Comparison of ENCODE assay signal across 8 mouse cellular contexts in the genomic region with DNA sequence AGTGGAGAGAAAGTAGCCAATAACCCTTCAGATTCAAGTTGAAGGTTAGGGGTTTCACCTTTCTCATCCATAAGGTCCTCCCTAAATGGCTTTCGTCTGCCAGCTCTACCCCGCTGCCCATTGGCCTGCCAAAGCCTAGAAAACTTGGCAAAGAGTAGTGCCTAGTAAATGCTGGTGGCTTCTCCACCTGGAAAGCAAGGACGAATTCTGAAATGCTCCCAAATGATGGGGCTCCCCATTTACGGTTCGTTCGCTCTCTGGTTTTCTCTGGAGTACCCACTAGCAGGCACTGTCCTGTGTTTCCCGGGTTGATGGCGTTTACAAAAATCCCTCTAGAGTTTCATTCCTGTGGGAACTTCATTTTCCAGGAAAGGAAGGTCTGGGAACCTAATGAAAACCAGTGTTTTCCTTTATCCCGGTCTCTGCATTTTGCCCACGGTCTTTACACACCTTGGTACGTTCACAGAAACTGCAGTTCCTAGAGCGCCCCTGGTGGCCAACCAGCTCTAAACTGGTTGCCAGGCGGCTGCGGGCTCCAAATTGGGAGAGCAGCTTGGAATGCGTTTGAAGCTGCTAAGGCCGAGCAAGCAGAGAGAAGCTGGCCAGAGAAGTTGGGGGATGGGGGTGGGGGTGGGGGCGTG. TPM values are rescaled to one million over a fixed set of nuclear protein-coding genes. Genes with fewer than 3 reads are reported as not detected.
A peak's percentile ranks its signal among the peaks of the same experiment; 100 is the strongest.
DNase-seq lines count a peak whose midpoint lies in the region; ATAC-seq and TF ChIP-seq lines count a peak whose summit lies in the region.

No protein-coding gene starts in this region.

- peak; percentile 92 for DNase-seq in ES-E14 (ENCODE audit: low read depth, low spot score)
- peak; percentile 93 for DNase-seq in cerebellum, adult 11-12 months
- DNase-seq in heart, postnatal 36 days: peak; percentile 51 to 70
- peak; percentile 86 for DNase-seq in layer of hippocampus, adult 11-12 months (ENCODE audit: low spot score)
- DNase-seq in urinary bladder, adult 18-20 months (ENCODE audit: low spot score in 2 of 2): peak; percentile 49 to 67

- peaks cover 2 to 4% of the 10 kb centered on the region in 2 experiments; a peak in 2 of 4 replicates for H3K4me1 ChIP-seq in ES-E14 (ENCODE audit: control insufficient read depth in 2 of 2, insufficient read depth in 2 of 2, low read length in 2 of 2, poor library complexity in 1 of 2)
- H3K4me1 ChIP-seq in forebrain, embryonic 16.5 days (replicated peaks; ENCODE audit: control insufficient read depth, insufficient read depth, low read length): peaks cover 18% of the 10 kb centered on the region
- H3K4me1 ChIP-seq in liver, embryonic 15.5 days (replicated peaks): no peaks in the 10 kb centered on the region
- peaks cover 25% of the 10 kb centered on the region for H3K4me1 ChIP-seq in neural tube, embryonic 15.5 days

- in situ Hi-C loops in ES-E14 (cut with MboI; ENCODE audit: low sequenced_read_pairs in 2 of 2, unreplicated experiment in 2 of 2): no loop called here

- H3K27ac ChIP-seq in ES-E14 (ENCODE audit: insufficient read depth, low read depth, low read length, poor library complexity, severe bottlenecking): no peak overlapping the region
- H3K27ac ChIP-seq in forebrain, embryonic 16.5 days (ENCODE audit: low read length): no peak overlapping the region
- no peak overlapping the region for H3K27ac ChIP-seq in liver, embryonic 15.5 days (replicated peaks)
- peak overlapping the region; percentile 83 for H3K27ac ChIP-seq in neural tube, embryonic 15.5 days (replicated peaks)

- no peak overlapping the region for H3K9ac ChIP-seq in ES-E14 (ENCODE audit: insufficient read depth, low read depth, low read length, poor library complexity, severe bottlenecking)
- H3K9ac ChIP-seq in forebrain, embryonic 16.5 days (replicated peaks; ENCODE audit: low read depth, low read length): peak overlapping the region; percentile 52; the same call in 1 of the 2 replicates
- H3K9ac ChIP-seq in liver, embryonic 15.5 days: no peak overlapping the region
- no peak overlapping the region for H3K9ac ChIP-seq in neural tube, embryonic 15.5 days (replicated peaks)

- peak; percentile 45 for ATAC-seq in forebrain, embryonic 16.5 days
- ATAC-seq in liver, embryonic 15.5 days (ENCODE audit: insufficient read depth): no peak
- peak; percentile 64 for ATAC-seq in neural tube, embryonic 15.5 days (ENCODE audit: low FRiP score)

- peak overlapping the region; percentile 69 for H3K4me2 ChIP-seq in forebrain, embryonic 16.5 days (ENCODE audit: low read length)
- peak overlapping the region; percentile 21; the same call in 1 of the 2 replicates for H3K4me2 ChIP-seq in liver, embryonic 15.5 days
- H3K4me2 ChIP-seq in neural tube, embryonic 15.5 days: peak overlapping the region; percentile 68

- no peaks in the 10 kb centered on the region for H3K9me3 ChIP-seq in ES-E14 (ENCODE audit: control insufficient read depth, insufficient read depth, low read depth, low read length)
- H3K9me3 ChIP-seq in forebrain, embryonic 16.5 days (ENCODE audit: control insufficient read depth, low read length): no peaks in the 10 kb centered on the region
- H3K9me3 ChIP-seq in liver, embryonic 15.5 days (replicated peaks): no peaks in the 10 kb centered on the region
- H3K9me3 ChIP-seq in neural tube, embryonic 15.5 days (replicated peaks): no peaks in the 10 kb centered on the region

- H3K27me3 ChIP-seq in forebrain, embryonic 16.5 days (replicated peaks; ENCODE audit: control insufficient read depth, insufficient read depth, low read length): 0 out of 2 replicates have a peak, but pooled peaks cover 3% of the 10 kb centered on the region
- peaks cover 32% of the 10 kb centered on the region for H3K27me3 ChIP-seq in liver, embryonic 15.5 days
- peaks cover 5% of the 10 kb centered on the region; the same call in 1 of the 2 replicates for H3K27me3 ChIP-seq in neural tube, embryonic 15.5 days (replicated peaks)

- no peaks in the 10 kb centered on the region for H3K36me3 ChIP-seq in ES-E14 (ENCODE audit: control insufficient read depth, insufficient read depth, low read length, poor library complexity, severe bottlenecking)
- no peaks in the 10 kb centered on the region for H3K36me3 ChIP-seq in forebrain, embryonic 16.5 days (ENCODE audit: control insufficient read depth, insufficient read depth)
- no peaks in the 10 kb centered on the region for H3K36me3 ChIP-seq in liver, embryonic 15.5 days (replicated peaks)
- H3K36me3 ChIP-seq in neural tube, embryonic 15.5 days: no peaks in the 10 kb centered on the region

- intact Hi-C loops in heart, postnatal 36 days (cut with DNase I): loop anchor here (5.0 kb wide), 1 partner anchor 85 kb away; no protein-coding TSS in a partner anchor

- no peak overlapping the region for H3K4me3 ChIP-seq in ES-E14 (ENCODE audit: insufficient read depth in 1 of 2, low read depth in 1 of 2, low read length in 2 of 2, poor library complexity in 1 of 2, severe bottlenecking in 1 of 2)
- peak overlapping the region; percentile 44 for H3K4me3 ChIP-seq in forebrain, embryonic 16.5 days (replicated peaks; ENCODE audit: low read length)
- H3K4me3 ChIP-seq in liver, embryonic 15.5 days (replicated peaks): no peak overlapping the region
- H3K4me3 ChIP-seq in neural tube, embryonic 15.5 days (replicated peaks): peak overlapping the region; percentile 52

- 16% methylated on average over 17 of the region's 17 CpGs for WGBS in forebrain, embryonic 16.5 days
- WGBS in liver, embryonic 15.5 days (ENCODE audit: insufficient replicate concordance): 15% methylated on average over 17 of the region's 17 CpGs
- WGBS in neural tube, embryonic 15.5 days: 14% methylated on average over 17 of the region's 17 CpGs

TF ChIP-seq in ES-E14, 5 proteins besides CTCF, POLR2A, EP300 and RAD21:
- TF ChIP-seq CHD2 (IDR thresholded peaks at IDR 0.05; ENCODE audit: low read depth, low read length) (no peak), MAFK (IDR thresholded peaks at IDR 0.05; ENCODE audit: insufficient read depth, low read depth, low read length) (no peak), ZNF384 (IDR thresholded peaks at IDR 0.05; ENCODE audit: low read depth, low read length) (no peak), ZC3H11A (IDR thresholded peaks at IDR 0.05; ENCODE audit: borderline replicate concordance, low read depth, low read length) (no peak), HCFC1 (IDR thresholded peaks at IDR 0.05; ENCODE audit: borderline replicate concordance, insufficient read depth, low read length) (no peak)

RNA-seq across cellular contexts. Expression of a gene that starts 1.0 kb away (rescaled TPM):
- total RNA-seq in ES-E14 (2012; rRNA removed): not detected in 2 replicates
- 17.7 and 34.5 TPM in 2 replicates for polyA plus RNA-seq in forebrain, embryonic 16.5 days (2015; fragmentation: Nextera tagmentation; extraction: Ambion mirVana)
- under 1 TPM; 0.33 to 0.43 TPM for total RNA-seq in heart, postnatal 36 days (2021)
- polyA plus RNA-seq in liver, embryonic 15.5 days (2015; fragmentation: Nextera tagmentation; extraction: Ambion mirVana): 0.07 TPM in 1 of 2 replicates, not detected in the other
- 142 and 148 TPM in 2 replicates for polyA plus RNA-seq in neural tube, embryonic 15.5 days (2015; fragmentation: Nextera tagmentation; extraction: Ambion mirVana)

RNA-seq across cellular contexts. Expression of a gene that starts 18.5 kb away (rescaled TPM):
- total RNA-seq in ES-E14 (2012; rRNA removed): 0.18 and 0.21 TPM in 2 replicates
- 0.30 and 0.62 TPM in 2 replicates for polyA plus RNA-seq in forebrain, embryonic 16.5 days (2015; fragmentation: Nextera tagmentation; extraction: Ambion mirVana)
- total RNA-seq in heart, postnatal 36 days (2021): not detected
- polyA plus RNA-seq in liver, embryonic 15.5 days (2015; fragmentation: Nextera tagmentation; extraction: Ambion mirVana): not detected in 2 replicates
- polyA plus RNA-seq in neural tube, embryonic 15.5 days (2015; fragmentation: Nextera tagmentation; extraction: Ambion mirVana): 0.28 and 0.36 TPM in 2 replicates

Comparison
In these comparisons a context has a peak if more than half of its experiments do, and no peak if none do; other contexts are left out.
1. H3K4me3 ChIP-seq: peak in forebrain, embryonic 16.5 days (single experiment) and neural tube, embryonic 15.5 days (single experiment); none in ES-E14 (0 of 2) and liver, embryonic 15.5 days (single experiment).
2. RNA of a gene that starts 1.0 kb away (polyA plus RNA-seq): 142 to 148 TPM in neural tube, embryonic 15.5 days and 17.7 to 34.5 TPM in forebrain, embryonic 16.5 days; 0.07 TPM in liver, embryonic 15.5 days; every median in the first group is over 10 times any median in the second.
3. Peak in every context shown above with its lines, with median percentiles within 50 percentile points of each other: DNase-seq and H3K4me2 ChIP-seq.